19 mouse cellular contexts compared by ENCODE assay signal in genomic region chr5:106026861-106027260, GRCm38 (mm10).
"Had no signal": no experiment of that assay in that cellular context is flagged by ENCODE, and none has a peak within 500 bp of the region (broad histone marks: within the 10 kb centered on the region; RNA-seq: fewer than 3 reads in every experiment).

No protein-coding gene starts in this region.

- H3K36me3 ChIP-seq: limb, embryonic 10.5 days; limb, embryonic 13.5 days; liver, embryonic 12.5 days; liver, embryonic 15.5 days; lung, embryonic 15.5 days; midbrain, embryonic 10.5 days; midbrain, embryonic 13.5 days; neural tube, embryonic 13.5 days had no signal

- H3K9me3 ChIP-seq: limb, embryonic 10.5 days; limb, embryonic 13.5 days; liver, embryonic 12.5 days; liver, embryonic 15.5 days; lung, embryonic 15.5 days; megakaryocyte, embryonic 14.5 days; midbrain, embryonic 10.5 days; midbrain, embryonic 13.5 days; neural tube, embryonic 13.5 days had no signal

- H3K4me3 ChIP-seq: limb, embryonic 10.5 days; limb, embryonic 13.5 days; liver, embryonic 12.5 days; liver, embryonic 15.5 days; lung, embryonic 15.5 days; megakaryocyte, embryonic 14.5 days; midbrain, embryonic 10.5 days; midbrain, embryonic 13.5 days; myocyte; neural tube, embryonic 13.5 days had no signal

- H3K9ac ChIP-seq: limb, embryonic 13.5 days; liver, embryonic 12.5 days; liver, embryonic 15.5 days; lung, embryonic 15.5 days; midbrain, embryonic 13.5 days; neural tube, embryonic 13.5 days had no signal

- H3K4me1 ChIP-seq: limb, embryonic 13.5 days; liver, embryonic 12.5 days; liver, embryonic 15.5 days; lung, embryonic 15.5 days; megakaryocyte, embryonic 14.5 days; midbrain, embryonic 10.5 days; midbrain, embryonic 13.5 days; neural tube, embryonic 13.5 days had no signal

- DNase-seq: kidney, postnatal 14 days; kidney, postnatal 4 days; layer of hippocampus, adult 9-11 months; liver; lung, adult 18-20 months; lung, postnatal 10 days; lung, postnatal 36 days; thymus, postnatal 25 days had no signal

- H3K27me3 ChIP-seq: limb, embryonic 13.5 days; liver, embryonic 12.5 days; liver, embryonic 15.5 days; lung, embryonic 15.5 days; megakaryocyte, embryonic 14.5 days; midbrain, embryonic 13.5 days; neural tube, embryonic 13.5 days had no signal

- ATAC-seq: liver, embryonic 12.5 days; midbrain, embryonic 13.5 days; midbrain, embryonic 16.5 days had no signal

- H3K27ac ChIP-seq: limb, embryonic 10.5 days; limb, embryonic 13.5 days; liver, embryonic 12.5 days; liver, embryonic 15.5 days; lung, embryonic 15.5 days; midbrain, embryonic 10.5 days; midbrain, embryonic 13.5 days; neural tube, embryonic 13.5 days had no signal

- H3K4me2 ChIP-seq: limb, embryonic 13.5 days; liver, embryonic 12.5 days; liver, embryonic 15.5 days; lung, embryonic 15.5 days; midbrain, embryonic 13.5 days; neural tube, embryonic 13.5 days had no signal
